16 mouse cellular contexts compared by ENCODE assay signal in the genomic region with DNA sequence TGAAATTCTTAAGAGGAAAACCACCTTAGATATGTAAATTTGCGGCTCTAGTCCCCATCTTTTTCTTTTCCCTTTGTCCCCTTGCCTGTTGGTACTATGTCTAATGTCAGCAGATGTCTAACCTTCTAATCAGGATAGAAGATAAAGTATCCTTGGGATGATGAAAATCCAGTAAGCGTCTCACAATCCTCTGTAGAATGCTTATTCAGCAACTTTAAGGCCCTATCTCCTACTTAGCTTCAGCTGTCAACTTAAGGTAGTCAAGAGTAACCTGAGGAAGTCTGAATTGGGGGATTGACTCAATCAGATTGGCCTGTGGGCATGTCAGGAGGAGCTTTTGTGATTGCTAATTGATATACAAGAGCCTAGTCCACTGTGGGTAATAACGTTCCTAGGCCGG.
"Had no signal": no experiment of that assay in that cellular context is flagged by ENCODE, and none has a peak within 500 bp of the region (broad histone marks: within the 10 kb centered on the region; RNA-seq: fewer than 3 reads in every experiment).

No protein-coding gene starts in this region.

- H3K4me2 ChIP-seq: neural tube, embryonic 12.5 days; neural tube, embryonic 13.5 days; neural tube, embryonic 15.5 days; stomach, embryonic 15.5 days had no signal

- H3K27ac ChIP-seq: neural tube, embryonic 12.5 days; neural tube, embryonic 13.5 days; neural tube, embryonic 15.5 days; stomach, embryonic 15.5 days had no signal

- H3K9ac ChIP-seq: neural tube, embryonic 12.5 days; neural tube, embryonic 13.5 days; neural tube, embryonic 15.5 days; stomach, embryonic 15.5 days had no signal

- H3K27me3 ChIP-seq: neural tube, embryonic 12.5 days; neural tube, embryonic 13.5 days; neural tube, embryonic 15.5 days; stomach, embryonic 15.5 days had no signal

- H3K9me3 ChIP-seq: neural tube, embryonic 12.5 days; neural tube, embryonic 15.5 days; stomach, embryonic 15.5 days had no signal

- DNase-seq: retina, postnatal 1 day; right cerebral cortex, adult 18-20 months; right cerebral cortex, postnatal 14 days; right cerebral cortex, postnatal 25 days; right cerebral cortex, postnatal 4 days; spleen, adult 18-20 months; thymus, adult 18-20 months; thymus, adult 2 months; thymus, postnatal 14 days; thymus, postnatal 25 days; thymus, postnatal 36 days; thymus, postnatal 4 days had no signal

- H3K36me3 ChIP-seq: neural tube, embryonic 12.5 days; neural tube, embryonic 13.5 days; neural tube, embryonic 15.5 days; stomach, embryonic 15.5 days had no signal

- H3K4me1 ChIP-seq: neural tube, embryonic 12.5 days; neural tube, embryonic 13.5 days; neural tube, embryonic 15.5 days; stomach, embryonic 15.5 days had no signal

- H3K4me3 ChIP-seq: neural tube, embryonic 12.5 days; neural tube, embryonic 13.5 days; neural tube, embryonic 15.5 days; stomach, embryonic 15.5 days had no signal
